Mouse (Mus musculus): ENCODE data around the gene Pimreg. TPM values are rescaled to one million over a fixed set of nuclear protein-coding genes. Genes with fewer than 3 reads are reported as not detected.
A peak's percentile ranks its signal among the peaks of the same experiment; 100 is the strongest.

Gene Pimreg
- polyA plus RNA-seq, 1 experiment: not detected

DNA sequence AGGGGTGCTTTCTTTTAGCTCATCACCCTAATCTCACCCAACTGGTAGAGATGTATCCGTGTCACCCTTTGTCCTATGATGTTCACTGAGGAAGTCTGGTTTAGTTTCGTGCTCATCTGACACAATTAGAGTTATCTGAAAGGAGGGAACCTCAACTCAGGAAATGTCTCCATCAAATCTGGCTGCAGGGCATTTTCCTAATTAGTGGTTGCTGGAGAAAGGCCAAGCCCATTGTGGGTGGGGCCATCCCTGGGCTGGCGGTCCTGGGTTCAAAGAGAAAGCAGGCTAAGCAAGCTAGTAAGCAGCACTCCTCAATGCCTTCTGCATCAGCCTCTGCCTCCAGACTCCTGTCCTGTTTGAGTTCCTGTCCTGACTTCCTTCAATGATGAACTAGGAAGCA, 10.4 kb downstream of the Pimreg start:
- WGBS: 73% methylated on average over 3 of the region's 3 CpGs
- no peak overlapping the region for H3K4me3 ChIP-seq (ENCODE audit: insufficient read depth, low read depth, low read length)
- no peak overlapping the region for H3K27ac ChIP-seq (ENCODE audit: insufficient read depth, low read depth, low read length)
- TF ChIP-seq CTCF (IDR thresholded peaks at IDR 0.05; ENCODE audit: insufficient read depth, low read depth, low read length): no peak
- no peak for TF ChIP-seq POLR2A (IDR thresholded peaks at IDR 0.05; ENCODE audit: insufficient read depth, low read depth, low read length)
- H3K4me1 ChIP-seq (ENCODE audit: control insufficient read depth, insufficient read depth, low read length): peaks cover 28% of the 10 kb centered on the region

DNA sequence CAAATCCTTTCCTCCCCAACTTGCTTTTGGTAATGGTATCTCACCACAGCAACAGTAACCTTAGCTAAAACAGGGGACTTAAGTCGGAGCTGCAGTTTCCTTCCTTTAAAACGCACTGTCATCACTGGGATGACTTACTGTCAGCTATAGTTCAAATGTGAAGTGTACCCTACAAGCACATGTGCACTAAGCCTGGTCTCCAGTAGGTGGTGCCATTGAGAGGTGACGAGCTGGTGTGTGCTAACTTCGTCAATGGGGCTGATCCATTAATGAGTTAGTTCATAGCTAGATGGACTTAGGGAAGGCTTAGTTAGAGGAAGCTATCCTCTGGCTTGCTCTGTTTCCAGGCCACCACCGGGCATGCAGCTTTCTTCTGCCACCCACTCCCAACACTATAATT, 10.8 kb downstream of the Pimreg start:
- H3K27ac ChIP-seq (ENCODE audit: insufficient read depth, low read depth, low read length): no peak overlapping the region
- H3K4me1 ChIP-seq (ENCODE audit: control insufficient read depth, insufficient read depth, low read length): peaks cover 30% of the 10 kb centered on the region
- TF ChIP-seq CTCF (IDR thresholded peaks at IDR 0.05; ENCODE audit: insufficient read depth, low read depth, low read length) (0 out of 2 replicates have a peak, but pooled peaks have one; percentile 9), POLR2A (IDR thresholded peaks at IDR 0.05; ENCODE audit: insufficient read depth, low read depth, low read length) (no peak)
- no peak overlapping the region for H3K4me3 ChIP-seq (ENCODE audit: insufficient read depth, low read depth, low read length)
- 14% methylated on average over 5 of the region's 5 CpGs for WGBS

GRCm38 (mm10) chr11:72055176-72055575, 13.3 kb downstream of the Pimreg start:
- Histone ChIP-seq H3K4me3 (ENCODE audit: insufficient read depth, low read depth, low read length) (no peak overlapping the region), H3K27ac (ENCODE audit: insufficient read depth, low read depth, low read length) (no peak overlapping the region), H3K4me1 (ENCODE audit: control insufficient read depth, insufficient read depth, low read length) (peaks cover 43% of the 10 kb centered on the region)
- TF ChIP-seq CTCF (IDR thresholded peaks at IDR 0.05; ENCODE audit: insufficient read depth, low read depth, low read length): no peak
- TF ChIP-seq POLR2A (IDR thresholded peaks at IDR 0.05; ENCODE audit: insufficient read depth, low read depth, low read length): no peak
- WGBS: 5% methylated on average over 2 of the region's 2 CpGs

DNA sequence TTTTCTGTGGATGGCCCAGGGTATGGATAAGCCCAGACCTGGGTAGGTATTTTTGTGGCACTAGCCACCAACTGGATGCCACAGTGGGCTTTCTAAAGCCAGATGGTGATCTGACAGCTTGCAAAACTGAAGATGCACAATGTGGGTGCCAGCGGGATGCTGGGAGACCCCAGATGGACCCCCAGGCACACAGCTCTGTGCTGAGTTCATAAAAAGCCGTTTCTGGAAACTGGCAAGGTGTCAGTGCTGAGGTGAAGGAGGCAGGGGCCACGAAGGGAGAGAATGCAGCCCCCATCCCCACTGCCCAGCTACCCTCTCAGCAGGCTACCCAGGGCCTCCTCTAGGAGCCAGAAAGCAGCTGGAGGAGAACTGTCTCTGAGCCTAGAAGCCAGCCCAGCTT, 15.3 kb downstream of the Pimreg start:
- no peak overlapping the region for H3K4me3 ChIP-seq (ENCODE audit: insufficient read depth, low read depth, low read length)
- TF ChIP-seq CTCF (IDR thresholded peaks at IDR 0.05; ENCODE audit: insufficient read depth, low read depth, low read length): no peak
- TF ChIP-seq POLR2A (IDR thresholded peaks at IDR 0.05; ENCODE audit: insufficient read depth, low read depth, low read length): no peak
- H3K4me1 ChIP-seq (ENCODE audit: control insufficient read depth, insufficient read depth, low read length): peaks cover 37% of the 10 kb centered on the region
- H3K27ac ChIP-seq (ENCODE audit: insufficient read depth, low read depth, low read length): no peak overlapping the region
- WGBS: 69% methylated on average over 3 of the region's 3 CpGs

DNA sequence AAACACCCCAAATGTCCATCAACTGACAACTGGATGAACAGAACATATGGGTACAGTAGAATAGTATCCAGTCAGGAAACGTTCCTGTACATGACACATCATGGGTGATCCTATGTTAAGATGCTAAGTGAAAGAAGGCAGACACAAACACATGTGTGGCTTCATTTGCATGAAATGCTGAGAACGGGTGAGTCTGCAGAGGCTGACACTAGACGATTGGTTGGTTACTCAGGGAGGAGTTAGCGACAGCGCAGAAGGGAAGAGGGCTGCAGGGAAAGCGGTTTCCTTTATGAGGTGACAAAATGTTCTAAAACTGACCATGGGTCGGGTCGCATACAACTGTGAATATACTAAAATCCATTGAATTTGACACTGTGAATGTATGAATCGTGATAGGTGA, 18.6 kb downstream of the Pimreg start:
- H3K4me3 ChIP-seq (ENCODE audit: insufficient read depth, low read depth, low read length): no peak overlapping the region
- no peak for TF ChIP-seq POLR2A (IDR thresholded peaks at IDR 0.05; ENCODE audit: insufficient read depth, low read depth, low read length)
- TF ChIP-seq CTCF (IDR thresholded peaks at IDR 0.05; ENCODE audit: insufficient read depth, low read depth, low read length): no peak
- peaks cover 45% of the 10 kb centered on the region for H3K4me1 ChIP-seq (ENCODE audit: control insufficient read depth, insufficient read depth, low read length)
- H3K27ac ChIP-seq (ENCODE audit: insufficient read depth, low read depth, low read length): no peak overlapping the region
- WGBS: 80% methylated on average over 9 of the region's 9 CpGs

GRCm38 (mm10) chr11:72061093-72061620, 19.3 kb downstream of the Pimreg start:
- TF ChIP-seq CTCF (IDR thresholded peaks at IDR 0.05; ENCODE audit: insufficient read depth, low read depth, low read length): no peak
- no peak for TF ChIP-seq POLR2A (IDR thresholded peaks at IDR 0.05; ENCODE audit: insufficient read depth, low read depth, low read length)
- no peak overlapping the region for H3K27ac ChIP-seq (ENCODE audit: insufficient read depth, low read depth, low read length)
- 86% methylated on average over 13 of the region's 13 CpGs for WGBS
- H3K4me3 ChIP-seq (ENCODE audit: insufficient read depth, low read depth, low read length): no peak overlapping the region
- peaks cover 47% of the 10 kb centered on the region for H3K4me1 ChIP-seq (ENCODE audit: control insufficient read depth, insufficient read depth, low read length)

GRCm38 (mm10) chr11:72064414-72064813, 22.6 kb downstream of the Pimreg start:
- WGBS: 91% methylated on average over 6 of the region's 6 CpGs
- Histone ChIP-seq H3K27ac (ENCODE audit: insufficient read depth, low read depth, low read length) (no peak overlapping the region), H3K4me1 (ENCODE audit: control insufficient read depth, insufficient read depth, low read length) (peaks cover 45% of the 10 kb centered on the region), H3K4me3 (ENCODE audit: insufficient read depth, low read depth, low read length) (no peak overlapping the region)
- TF ChIP-seq POLR2A (IDR thresholded peaks at IDR 0.05; ENCODE audit: insufficient read depth, low read depth, low read length) (no peak), CTCF (IDR thresholded peaks at IDR 0.05; ENCODE audit: insufficient read depth, low read depth, low read length) (no peak)

DNA sequence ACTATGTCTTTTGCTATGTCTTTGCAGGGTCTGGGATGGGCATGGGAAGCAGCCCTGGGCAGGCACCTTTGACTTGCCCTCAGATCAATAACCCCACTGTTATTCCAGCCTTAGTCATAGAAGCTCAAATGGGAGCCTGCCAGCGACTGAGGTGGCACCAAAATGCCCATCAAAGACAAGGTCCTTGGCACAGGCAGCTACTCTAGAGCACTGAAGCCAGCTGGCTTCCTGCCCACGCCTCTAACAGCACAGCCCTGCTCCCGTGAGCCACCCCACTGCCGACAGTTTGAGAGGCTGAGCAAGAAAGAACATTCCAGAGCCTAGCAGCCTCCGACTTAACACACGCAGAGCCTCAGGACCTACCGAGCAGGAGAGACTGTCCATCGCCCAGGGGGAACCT, 23.3 kb downstream of the Pimreg start:
- whole genome bisulfite sequencing: 23% methylated on average over 8 of the region's 8 CpGs
- Histone ChIP-seq H3K27ac (ENCODE audit: insufficient read depth, low read depth, low read length) (peak overlapping the region; percentile 94), H3K4me3 (ENCODE audit: insufficient read depth, low read depth, low read length) (no peak overlapping the region), H3K4me1 (ENCODE audit: control insufficient read depth, insufficient read depth, low read length) (peaks cover 45% of the 10 kb centered on the region)
- TF ChIP-seq POLR2A (IDR thresholded peaks at IDR 0.05; ENCODE audit: insufficient read depth, low read depth, low read length): no peak
- TF ChIP-seq CTCF (IDR thresholded peaks at IDR 0.05; ENCODE audit: insufficient read depth, low read depth, low read length): no peak

DNA sequence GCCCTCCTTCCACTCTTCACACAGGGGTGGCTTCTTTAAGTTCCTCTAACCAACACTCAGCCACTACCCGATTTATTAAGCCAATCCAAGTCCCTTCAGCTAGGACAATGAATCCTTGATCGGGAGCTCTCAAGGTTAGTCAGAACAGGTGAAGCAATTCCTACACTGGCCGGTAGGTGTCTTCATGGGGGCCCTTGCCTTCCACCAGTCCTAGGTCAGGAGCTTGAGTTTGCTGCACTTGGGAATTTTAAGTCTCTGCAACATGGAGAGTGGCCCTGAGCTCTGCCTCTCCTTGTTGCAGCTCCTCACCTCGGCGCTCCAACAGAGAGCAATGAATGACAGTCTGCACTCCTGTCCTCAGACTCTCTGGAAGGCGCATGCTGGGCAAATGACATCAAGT, 24.5 kb downstream of the Pimreg start:
- 54% methylated on average over 6 of the region's 6 CpGs for WGBS
- 0 out of 2 replicates have a peak overlapping the region, but pooled peaks have one; percentile 94 for H3K27ac ChIP-seq (ENCODE audit: insufficient read depth, low read depth, low read length)
- peaks cover 54% of the 10 kb centered on the region for H3K4me1 ChIP-seq (ENCODE audit: control insufficient read depth, insufficient read depth, low read length)
- TF ChIP-seq POLR2A (IDR thresholded peaks at IDR 0.05; ENCODE audit: insufficient read depth, low read depth, low read length) (no peak), CTCF (IDR thresholded peaks at IDR 0.05; ENCODE audit: insufficient read depth, low read depth, low read length) (no peak)
- no peak overlapping the region for H3K4me3 ChIP-seq (ENCODE audit: insufficient read depth, low read depth, low read length)

GRCm38 (mm10) chr11:72067326-72067725, 25.5 kb downstream of the Pimreg start:
- H3K27ac ChIP-seq (ENCODE audit: insufficient read depth, low read depth, low read length): no peak overlapping the region
- 88% methylated on average over 5 of the region's 5 CpGs for WGBS

More at GRCm38 (mm10) chr11:72067326-72067725, 25.5 kb downstream of the Pimreg start:
- TF ChIP-seq POLR2A (IDR thresholded peaks at IDR 0.05; ENCODE audit: insufficient read depth, low read depth, low read length) (no peak), CTCF (IDR thresholded peaks at IDR 0.05; ENCODE audit: insufficient read depth, low read depth, low read length) (no peak)
- peaks cover 59% of the 10 kb centered on the region for H3K4me1 ChIP-seq (ENCODE audit: control insufficient read depth, insufficient read depth, low read length)
- H3K4me3 ChIP-seq (ENCODE audit: insufficient read depth, low read depth, low read length): no peak overlapping the region

All from olfactory bulb, adult 2 months (tissue).